Mouse (Mus musculus) neural tube, embryonic 14.5 days (tissue): ENCODE measurements around the gene Cab39. TPM values are rescaled to one million over a fixed set of nuclear protein-coding genes. Genes with fewer than 3 reads are reported as not detected.

Experiments
- ATAC-seq: fragments of 200-750 bp; cut with Nextera tagmentation; 2 replicates; pipeline ENCODE4 v1.8.0; 2017; ENCODE audit warnings: low read depth, mild to moderate bottlenecking, moderate TSS enrichment, moderate library complexity
- H3K27ac ChIP-seq: fragments of 300-500 bp; sonication (generic); 2 replicates; pipeline ENCODE4 v1.5.1; 2014; ENCODE audit warnings: low read depth, mild to moderate bottlenecking, control low read depth, low read length, moderate library complexity, mixed read lengths
- H3K27me3 ChIP-seq: fragments of 300-500 bp; sonication (generic); 2 replicates; pipeline ENCODE4 v1.6.1; 2014; ENCODE audit warnings: low read length; ENCODE audit not compliant: control insufficient read depth, insufficient read depth
- H3K36me3 ChIP-seq: fragments of 300-500 bp; sonication (generic); 2 replicates; pipeline ENCODE4 v1.6.1; 2014; ENCODE audit warnings: low read length, mixed read lengths; ENCODE audit not compliant: control insufficient read depth, insufficient read depth
- H3K4me1 ChIP-seq: fragments of 300-500 bp; sonication (generic); 2 replicates; pipeline ENCODE4 v1.6.1; 2014; ENCODE audit warnings: low read length; ENCODE audit not compliant: control insufficient read depth, insufficient read depth
- H3K4me2 ChIP-seq: fragments of 300-500 bp; sonication (generic); 2 replicates; pipeline ENCODE4 v1.6.1; 2014; ENCODE audit warnings: mild to moderate bottlenecking, low read depth, low read length, control low read depth
- H3K4me3 ChIP-seq: fragments of 300-500 bp; sonication (generic); 2 replicates; pipeline ENCODE4 v1.5.1; 2014; ENCODE audit warnings: low read depth, low read length, control low read depth, mixed read lengths
- H3K9ac ChIP-seq: fragments of 300-500 bp; sonication (generic); replicated peaks from 2 replicates; pipeline ENCODE4 v1.6.1; 2014; ENCODE audit warnings: low read depth, mild to moderate bottlenecking, control low read depth, low read length, mixed read lengths
- H3K9me3 ChIP-seq: fragments of 300-500 bp; sonication (generic); 2 replicates; pipeline ENCODE4 v1.6.1; 2016; ENCODE audit warnings: low read length; ENCODE audit not compliant: control insufficient read depth
- WGBS: fragments of 180-500 bp; shearing (Covaris S2); extraction: QIAGEN DNeasy Blood & Tissue Kit; methylation state at CpG from one replicate; pipeline ENCODE4 v1.1.7; 2014; 5-methylcytosine and 5-hydroxymethylcytosine counted together
- polyA plus RNA-seq: library from polyadenylated mRNA; unstranded; fragments of >200 nt; fragmentation: Nextera tagmentation; extraction: Ambion mirVana; gene quantifications from 2 replicates; pipeline ENCODE4 v1.2.1, GENCODE M21; 2014

Cab39 gene
- polyA plus RNA-seq, 1 experiment from 2014 or later = 74.4 TPM

GRCm38 (mm10) chr1:85776154-85776553, 17.1 kb upstream of the Cab39 start:
- H3K27me3 ChIP-seq = no peaks in the 10 kb centered on the region
- no peak overlapping the region for H3K4me3 ChIP-seq
- H3K9me3 ChIP-seq = no peaks in the 10 kb centered on the region
- H3K27ac ChIP-seq = no peak overlapping the region
- WGBS = 49% methylated on average over 10 of the region's 10 CpGs
- H3K36me3 ChIP-seq = no peaks in the 10 kb centered on the region
- H3K4me1 ChIP-seq = no peaks in the 10 kb centered on the region
- H3K4me2 ChIP-seq = no peak overlapping the region
- ATAC-seq = no peak
- no peak overlapping the region for H3K9ac ChIP-seq

DNA sequence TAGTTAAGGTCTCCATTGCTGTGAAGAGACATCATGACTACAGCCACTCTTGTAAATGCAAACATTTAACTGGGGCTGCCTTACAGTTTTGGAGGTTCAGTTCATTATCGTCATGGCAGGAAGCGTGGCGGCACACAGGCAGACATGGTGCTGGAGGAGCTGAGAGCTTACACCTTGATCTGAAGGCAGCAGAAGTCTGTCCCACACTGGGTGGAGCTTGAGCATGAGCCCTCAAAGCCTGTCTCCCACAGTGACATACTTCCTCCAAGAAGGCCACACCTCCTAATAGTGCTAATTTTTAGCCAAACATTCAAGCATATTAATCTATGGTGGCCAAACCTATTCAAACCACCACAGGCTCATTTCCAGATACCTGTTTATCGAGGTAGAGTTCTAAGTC, 14.8 kb upstream of the Cab39 start, which contains the start of gene A630001G21Rik:
TSS of gene A630001G21Rik (minus strand) at position 208 of the 400 bp plus-strand sequence.
- 91% methylated on average over 4 of the region's 4 CpGs for WGBS
- H3K9ac ChIP-seq = no peak within 1 kb of the TSS
- H3K4me3 ChIP-seq = no peak within 1 kb of the TSS
- no peaks in the 10 kb centered on the region for H3K4me1 ChIP-seq
- no peaks in the 10 kb centered on the region for H3K36me3 ChIP-seq
- no peak within 1 kb of the TSS for H3K27ac ChIP-seq
- H3K27me3 ChIP-seq = no peaks in the 10 kb centered on the region
- H3K9me3 ChIP-seq = no peaks in the 10 kb centered on the region
- H3K4me2 ChIP-seq = no peak within 1 kb of the TSS
- no peak for ATAC-seq

GRCm38 (mm10) chr1:85779012-85779411, 14.2 kb upstream of the Cab39 start:
- ATAC-seq = no peak
- no peak overlapping the region for H3K4me2 ChIP-seq
- WGBS = 69% methylated on average over 3 of the region's 3 CpGs

DNA sequence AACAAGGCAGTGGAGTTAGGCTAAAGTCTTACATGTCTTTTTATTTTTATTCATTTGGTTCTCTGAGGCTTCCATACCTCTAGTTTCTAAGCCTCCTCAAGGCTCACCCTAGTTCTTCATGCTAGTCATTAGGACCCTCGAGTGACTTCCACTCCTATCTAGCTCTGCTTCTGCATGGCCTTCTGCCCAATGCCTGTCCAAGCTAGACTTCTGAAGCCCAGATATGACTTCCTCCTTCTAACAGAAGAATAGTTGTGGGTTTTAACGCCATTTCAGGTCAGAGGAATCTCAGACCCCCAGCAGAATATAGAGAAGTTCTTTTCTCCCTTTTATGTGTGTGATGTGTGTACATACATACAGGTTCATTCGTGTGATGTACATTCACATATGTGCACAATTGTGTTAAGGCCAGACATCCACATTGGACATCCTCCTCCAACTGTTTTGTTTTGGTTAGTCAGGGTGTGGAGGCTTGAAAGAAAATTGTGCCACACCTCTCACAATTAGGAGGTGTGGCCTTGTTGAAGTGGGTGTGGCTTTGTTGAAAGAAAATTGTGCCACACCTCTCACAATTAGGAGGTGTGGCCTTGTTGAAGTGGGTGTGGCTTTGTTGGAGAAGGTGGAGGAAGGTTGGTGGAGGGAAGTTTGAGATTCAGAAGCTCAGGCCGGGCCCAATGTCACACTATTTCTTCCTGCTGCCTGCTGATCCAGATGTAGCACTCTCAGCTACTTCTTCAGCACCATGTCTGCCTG, 13.6 kb upstream of the Cab39 start:
- Histone ChIP-seq H3K36me3 (no peaks in the 10 kb centered on the region), H3K4me1 (no peaks in the 10 kb centered on the region), H3K27me3 (no peaks in the 10 kb centered on the region), H3K4me2 (no peak overlapping the region), H3K9me3 (no peaks in the 10 kb centered on the region), H3K27ac (no peak overlapping the region), H3K4me3 (no peak overlapping the region), H3K9ac (no peak overlapping the region)
- no peak for ATAC-seq
- 80% methylated on average over 4 of the region's 4 CpGs for WGBS

More at GRCm38 (mm10) chr1:85779012-85779411, 14.2 kb upstream of the Cab39 start:
- Histone ChIP-seq H3K4me1 (no peaks in the 10 kb centered on the region), H3K27ac (no peak overlapping the region), H3K27me3 (no peaks in the 10 kb centered on the region), H3K9ac (no peak overlapping the region), H3K36me3 (no peaks in the 10 kb centered on the region), H3K4me3 (no peak overlapping the region), H3K9me3 (no peaks in the 10 kb centered on the region)

- ATAC-seq = no peak
- no peaks in the 10 kb centered on the region for H3K9me3 ChIP-seq
- H3K4me3 ChIP-seq = no peak overlapping the region
- no peaks in the 10 kb centered on the region for H3K27me3 ChIP-seq
- H3K9ac ChIP-seq = no peak overlapping the region
- H3K4me2 ChIP-seq = no peak overlapping the region
- peaks cover 8% of the 10 kb centered on the region; the same call in 1 of the 2 replicates for H3K4me1 ChIP-seq
- 86% methylated on average over 3 of the region's 3 CpGs for WGBS
- H3K27ac ChIP-seq = no peak overlapping the region
- no peaks in the 10 kb centered on the region for H3K36me3 ChIP-seq
Observed at GRCm38 (mm10) chr1:85790565-85790964, 2.7 kb upstream of the Cab39 start.

- 87% methylated on average over 3 of the region's 3 CpGs for WGBS
Observed at GRCm38 (mm10) chr1:85791476-85791875, 1.8 kb upstream of the Cab39 start.

DNA sequence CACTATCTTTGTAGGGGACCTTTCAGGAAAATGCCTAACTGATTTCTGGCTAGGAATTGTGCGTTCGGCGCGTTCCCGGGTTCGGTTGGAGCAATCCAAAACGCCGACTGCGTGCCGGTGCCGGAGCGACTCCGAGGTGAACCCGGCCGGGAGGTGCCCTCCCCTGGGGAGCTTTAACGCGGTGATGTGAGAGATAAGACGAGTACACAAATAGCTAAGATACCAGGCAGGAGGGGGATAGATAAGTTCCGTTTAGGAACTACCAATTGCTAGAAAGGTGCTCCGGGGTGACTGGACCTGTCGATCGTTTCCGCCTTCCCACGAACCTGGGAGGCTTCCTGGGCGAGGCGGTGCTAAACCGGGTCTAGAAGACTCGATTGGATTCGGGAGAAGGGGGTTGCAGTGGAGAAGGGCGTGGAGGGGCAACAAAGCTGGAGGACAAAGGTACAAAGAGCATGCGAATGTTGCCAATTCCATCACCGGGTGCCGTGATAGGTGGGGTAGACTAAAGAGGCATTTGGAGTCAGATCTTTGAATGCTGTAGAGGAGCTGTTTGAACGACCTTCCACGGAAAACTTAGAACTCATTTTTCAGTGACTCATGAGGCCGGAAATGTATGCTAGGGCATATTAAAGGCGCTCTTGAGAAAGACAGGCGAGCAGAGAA, 998 bp downstream of the Cab39 start:
- Histone ChIP-seq H3K4me3 (peak overlapping the region; percentile 71), H3K36me3 (no peaks in the 10 kb centered on the region), H3K4me2 (peak overlapping the region; percentile 52), H3K27me3 (no peaks in the 10 kb centered on the region), H3K9ac (peak overlapping the region; percentile 96), H3K9me3 (no peaks in the 10 kb centered on the region), H3K4me1 (peaks cover 8% of the 10 kb centered on the region; the same call in 1 of the 2 replicates), H3K27ac (peak overlapping the region; percentile 97)
- ATAC-seq = peak; percentile 12
- WGBS = under 1% methylated on average over 38 of the region's 38 CpGs

More at GRCm38 (mm10) chr1:85791476-85791875, 1.8 kb upstream of the Cab39 start:
- peaks cover 8% of the 10 kb centered on the region; the same call in 1 of the 2 replicates for H3K4me1 ChIP-seq
- H3K9ac ChIP-seq = no peak overlapping the region
- no peak overlapping the region for H3K27ac ChIP-seq
- no peak overlapping the region for H3K4me2 ChIP-seq
- no peaks in the 10 kb centered on the region for H3K9me3 ChIP-seq
- no peaks in the 10 kb centered on the region for H3K27me3 ChIP-seq
- H3K36me3 ChIP-seq = no peaks in the 10 kb centered on the region
- no peak overlapping the region for H3K4me3 ChIP-seq
- ATAC-seq = no peak

DNA sequence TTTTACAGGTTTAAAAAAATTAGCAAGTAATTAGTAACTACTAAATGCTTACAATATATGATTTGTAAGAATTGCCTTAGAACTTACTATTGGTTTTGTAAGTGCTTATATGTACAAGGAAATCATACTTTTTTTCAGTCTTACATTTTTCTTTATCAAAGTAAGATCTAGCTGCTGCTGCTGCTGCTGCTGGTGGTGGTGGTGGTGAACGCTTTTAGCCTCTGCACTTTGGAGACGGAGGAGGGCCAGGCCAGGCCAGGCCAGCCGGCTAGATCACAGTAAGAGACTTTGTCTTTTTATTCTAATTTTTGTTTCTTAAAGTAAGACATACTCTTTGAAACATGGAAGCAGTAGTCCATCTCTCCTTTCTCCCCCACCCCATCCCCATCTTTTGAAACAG, 2.0 kb downstream of the Cab39 start:
- no peak overlapping the region for H3K4me2 ChIP-seq
- WGBS = 69% methylated on average over 3 of the region's 3 CpGs
- H3K27ac ChIP-seq = no peak overlapping the region
- H3K36me3 ChIP-seq = no peaks in the 10 kb centered on the region
- H3K9me3 ChIP-seq = no peaks in the 10 kb centered on the region
- peaks cover 8% of the 10 kb centered on the region; the same call in 1 of the 2 replicates for H3K4me1 ChIP-seq
- H3K9ac ChIP-seq = no peak overlapping the region
- no peaks in the 10 kb centered on the region for H3K27me3 ChIP-seq
- no peak overlapping the region for H3K4me3 ChIP-seq
- ATAC-seq = no peak

GRCm38 (mm10) chr1:85799776-85800175, 6.5 kb downstream of the Cab39 start:
- no peak overlapping the region for H3K27ac ChIP-seq
- 78% methylated on average over 1 of the region's 1 CpGs for WGBS
- peaks cover 4% of the 10 kb centered on the region; the same call in 1 of the 2 replicates for H3K4me1 ChIP-seq
- no peaks in the 10 kb centered on the region for H3K36me3 ChIP-seq
- H3K4me2 ChIP-seq = no peak overlapping the region
- H3K9ac ChIP-seq = no peak overlapping the region
- no peaks in the 10 kb centered on the region for H3K9me3 ChIP-seq
- no peaks in the 10 kb centered on the region for H3K27me3 ChIP-seq
- no peak for ATAC-seq
- H3K4me3 ChIP-seq = no peak overlapping the region
